21 mouse cellular contexts compared by ENCODE assay signal in genomic region chr15:80387185-80387584, GRCm38 (mm10).
DNase-seq lines count a peak whose midpoint lies in the region; TF ChIP-seq lines count a peak whose summit lies in the region.
"Had no signal": no experiment of that assay in that cellular context is flagged by ENCODE, and none has a peak within 500 bp of the region (broad histone marks: within the 10 kb centered on the region; RNA-seq: fewer than 3 reads in every experiment).

No protein-coding gene starts in this region.

- no peak overlapping the region for H3K4me3 ChIP-seq in C2C12 (ENCODE audit: insufficient read depth, poor library complexity, severe bottlenecking)
- H3K4me3 ChIP-seq: embryonic facial prominence, embryonic 13.5 days; embryonic facial prominence, embryonic 15.5 days; erythroblast, embryonic 14.5 days; forebrain, embryonic 10.5 days; forebrain, embryonic 12.5 days had no signal

- DNase-seq in 3134 (ENCODE audit: extremely low read depth, insufficient read length, low spot score) (peak; percentile 43), NIH3T3 (ENCODE audit: low read depth) (peak; percentile 27)
- no peak for DNase-seq in frontal cortex, postnatal 36 days (ENCODE audit: low spot score in 2 of 2)
- no peak for DNase-seq in heart, postnatal 10 days
- DNase-seq: adrenal gland, adult 2 months; adrenal gland, postnatal 10 days; adrenal gland, postnatal 25 days; B cell, adult 2 months; cerebellum, adult 11 months; cerebellum, adult 18-20 months; cerebellum, adult 8-10 months; cerebellum, adult 9-11 months; cerebellum, postnatal 14 days; cerebellum, postnatal 36 days; embryo, embryonic 11 days had no signal

- no peak for TF ChIP-seq CTCF in C2C12 (IDR thresholded peaks at IDR 0.05; ENCODE audit: control insufficient read depth, insufficient read depth, insufficient read length)

- H3ac ChIP-seq in C2C12 (ENCODE audit: control insufficient read depth, insufficient read length, low read depth): no peak overlapping the region

- no peaks in the 10 kb centered on the region for H3K79me2 ChIP-seq in C2C12 (ENCODE audit: control insufficient read depth, insufficient read depth)

- H3K36me3 ChIP-seq in C2C12 (ENCODE audit: control insufficient read depth, insufficient read depth): no peaks in the 10 kb centered on the region
- H3K36me3 ChIP-seq: embryonic facial prominence, embryonic 13.5 days; embryonic facial prominence, embryonic 15.5 days; forebrain, embryonic 10.5 days; forebrain, embryonic 12.5 days had no signal

- no peaks in the 10 kb centered on the region for H3K79me3 ChIP-seq in C2C12 (ENCODE audit: low read depth)

- intact Hi-C loops in heart, postnatal 10 days (cut with DNase I): no loop called here

- H3K27me3 ChIP-seq in C2C12 (ENCODE audit: control insufficient read depth, insufficient read depth, insufficient read length): peaks cover 11% of the 10 kb centered on the region
- H3K27me3 ChIP-seq: forebrain, embryonic 12.5 days had no signal

TF ChIP-seq in C2C12, 6 proteins besides CTCF, POLR2A, EP300 and RAD21:
- no peak for TF ChIP-seq USF1 (IDR thresholded peaks at IDR 0.05; ENCODE audit: low read depth)
- no peak for TF ChIP-seq CEBPB (IDR thresholded peaks at IDR 0.05; ENCODE audit: low read depth)
- peak; percentile 72 for TF ChIP-seq FOSL1 (IDR thresholded peaks at IDR 0.05; ENCODE audit: insufficient read depth, low read length, poor library complexity, severe bottlenecking)
- TF ChIP-seq MYOG (IDR thresholded peaks at IDR 0.05; ENCODE audit: control insufficient read depth, extremely low read depth, insufficient read length): no peak
- no peak for TF ChIP-seq MYOD1 (IDR thresholded peaks at IDR 0.05; ENCODE audit: control insufficient read depth, insufficient read length, low read depth)
- TF ChIP-seq MAX (IDR thresholded peaks at IDR 0.05): peak; percentile 21

Comparison
In these comparisons a context has a peak if more than half of its experiments do, and no peak if none do; other contexts are left out.
1. DNase-seq: peak in 3134 (single experiment) and NIH3T3 (single experiment); none in frontal cortex, postnatal 36 days (0 of 2) and heart, postnatal 10 days (0 of 2).